Mouse (Mus musculus) CH12.LX (cell line): ENCODE measurements around the gene Gstm1. TPM values are rescaled to one million over a fixed set of nuclear protein-coding genes. Genes with fewer than 3 reads are reported as not detected.

Experiments used
- DNase-seq: peaks from one replicate; pipeline ENCODE4 v3.0.0-alpha.2; 2013; ENCODE audit errors: extremely low read depth
- H3K27ac ChIP-seq: 2 replicates; pipeline ENCODE4 v1.5.1; 2012; ENCODE audit warnings: low read depth, mild to moderate bottlenecking, control low read depth, moderate library complexity; ENCODE audit not compliant: insufficient read depth
- H3K27me3 ChIP-seq: replicated peaks from 2 replicates; pipeline ENCODE3; 2012; ENCODE audit warnings: inconsistent platforms
- H3K36me3 ChIP-seq, 2 experiments: replicated peaks in 1 of 2; 2 replicates each; pipeline versions ENCODE3 to v1.6.1; 2012; ENCODE audit warnings: inconsistent platforms in 1 of 2, low read length in 1 of 2, mild to moderate bottlenecking in 1 of 2, mixed read lengths in 1 of 2, moderate library complexity in 1 of 2; ENCODE audit not compliant: control insufficient read depth in 1 of 2, insufficient read depth in 1 of 2
- H3K4me1 ChIP-seq, 2 experiments: 2 replicates each; pipeline ENCODE4 v1.6.1; 2012; ENCODE audit warnings: inconsistent platforms in 1 of 2, moderate library complexity in 1 of 2; ENCODE audit not compliant: insufficient read depth in 2 of 2, control insufficient read depth in 1 of 2
- H3K4me2 ChIP-seq: 2 replicates; pipeline ENCODE4 v1.6.1; 2012; ENCODE audit warnings: low read depth, mild to moderate bottlenecking, control low read depth; ENCODE audit not compliant: poor library complexity, insufficient read depth, severe bottlenecking
- H3K4me3 ChIP-seq, 3 experiments: fragments of 150-350 bp in 1 of 3; sonication (generic) in 1 of 3; replicated peaks in 1 of 3; 2 replicates each; pipeline versions ENCODE3 to v1.5.1; 2011 to 2012; ENCODE audit warnings: low read depth in 2 of 3, low read length in 2 of 3, mild to moderate bottlenecking in 2 of 3, moderate library complexity in 2 of 3, control low read depth in 1 of 3, improper control_type of control experiment in 1 of 3, inconsistent platforms in 1 of 3, mixed read lengths in 1 of 3; ENCODE audit not compliant: poor library complexity in 1 of 3
- H3K79me2 ChIP-seq: replicated peaks from 2 replicates; pipeline ENCODE4 v1.6.1; 2012; ENCODE audit warnings: mild to moderate bottlenecking, moderate library complexity; ENCODE audit not compliant: control insufficient read depth, poor library complexity, insufficient read depth, severe bottlenecking; ENCODE audit errors: extremely low read depth
- H3K9ac ChIP-seq: 2 replicates; pipeline ENCODE4 v1.6.1; 2012; ENCODE audit warnings: low read depth, mild to moderate bottlenecking, control low read depth, moderate library complexity; ENCODE audit not compliant: insufficient read depth
- H3K9me3 ChIP-seq: replicated peaks from 2 replicates; pipeline ENCODE3; 2012; ENCODE audit warnings: low read length, inconsistent platforms, mixed read lengths
- CHD1 ChIP-seq: IDR thresholded peaks from 2 replicates; pipeline ENCODE4 v1.6.1; 2012; ENCODE audit warnings: low read depth, low read length, improper control_type of control experiment, inconsistent platforms
- CHD2 ChIP-seq: IDR thresholded peaks from 2 replicates; pipeline ENCODE4 v1.6.1; 2011; ENCODE audit warnings: low read length, improper control_type of control experiment
- E2F4 ChIP-seq: IDR thresholded peaks from 2 replicates; pipeline ENCODE4 v1.6.1; 2011; ENCODE audit warnings: low read depth, low read length, improper control_type of control experiment; ENCODE audit not compliant: insufficient replicate concordance
- ELF1 ChIP-seq: IDR thresholded peaks from 2 replicates; pipeline ENCODE4 v1.6.1; 2014; ENCODE audit warnings: low read depth, mild to moderate bottlenecking, inconsistent platforms, low read length, improper control_type of control experiment
- ETS1 ChIP-seq: conservative IDR thresholded peaks from 2 replicates; pipeline ENCODE4 v1.6.1; 2012; ENCODE audit warnings: low read depth, mild to moderate bottlenecking, inconsistent platforms, low read length, improper control_type of control experiment, moderate library complexity
- GABPA ChIP-seq: IDR thresholded peaks from 2 replicates; pipeline ENCODE4 v1.6.1; 2012; ENCODE audit warnings: low read depth, low read length, improper control_type of control experiment, inconsistent platforms; ENCODE audit not compliant: insufficient replicate concordance
- IRF4 ChIP-seq: IDR thresholded peaks from 2 replicates; pipeline ENCODE4 v1.6.1; 2014; ENCODE audit warnings: low read depth, mild to moderate bottlenecking, inconsistent platforms, low read length, improper control_type of control experiment
- JUN ChIP-seq: IDR thresholded peaks from 2 replicates; pipeline ENCODE4 v1.6.1; 2011; ENCODE audit warnings: low read depth, mild to moderate bottlenecking, low read length, improper control_type of control experiment, moderate library complexity; ENCODE audit not compliant: insufficient read depth
- KAT2A ChIP-seq: IDR thresholded peaks from 2 replicates; pipeline ENCODE4 v1.6.1; 2012; ENCODE audit warnings: low read length, improper control_type of control experiment, inconsistent platforms; ENCODE audit not compliant: insufficient replicate concordance
- MAX ChIP-seq: IDR thresholded peaks from 2 replicates; pipeline ENCODE4 v1.6.1; 2011; ENCODE audit warnings: low read length, improper control_type of control experiment
- NELFE ChIP-seq: IDR thresholded peaks from 2 replicates; pipeline ENCODE4 v1.6.1; 2011; ENCODE audit warnings: low read depth, low read length, improper control_type of control experiment
- NRF1 ChIP-seq: IDR thresholded peaks from 2 replicates; pipeline ENCODE4 v1.6.1; 2014; ENCODE audit warnings: low read depth, mild to moderate bottlenecking, inconsistent platforms, low read length, improper control_type of control experiment, moderate library complexity
- PAX5 ChIP-seq: IDR thresholded peaks from 2 replicates; pipeline ENCODE4 v1.6.1; 2012; ENCODE audit warnings: low read length, inconsistent platforms, mixed read lengths
- POLR2A ChIP-seq: IDR thresholded peaks from 2 replicates; pipeline ENCODE4 v1.6.1; 2011; ENCODE audit warnings: low read depth, mild to moderate bottlenecking, improper control_type of control experiment, low read length
- RCOR1 ChIP-seq: conservative IDR thresholded peaks from 2 replicates; pipeline ENCODE4 v1.6.1; 2012; ENCODE audit warnings: low read depth, mild to moderate bottlenecking, inconsistent platforms, low read length, improper control_type of control experiment
- SIN3A ChIP-seq: IDR thresholded peaks from 2 replicates; pipeline ENCODE4 v1.6.1; 2012; ENCODE audit warnings: low read length, improper control_type of control experiment, inconsistent platforms
- SMC3 ChIP-seq: IDR thresholded peaks from 2 replicates; pipeline ENCODE4 v1.6.1; 2011; ENCODE audit warnings: low read depth, low read length, improper control_type of control experiment
- TBP ChIP-seq: conservative IDR thresholded peaks from 2 replicates; pipeline ENCODE4 v1.6.1; 2011; ENCODE audit warnings: low read depth, low read length, improper control_type of control experiment
- TCF12 ChIP-seq: IDR thresholded peaks from 2 replicates; pipeline ENCODE4 v1.6.1; 2014; ENCODE audit warnings: low read depth, mild to moderate bottlenecking, inconsistent platforms, low read length, improper control_type of control experiment
- UBTF ChIP-seq: IDR thresholded peaks from 2 replicates; pipeline ENCODE4 v1.6.1; 2012; ENCODE audit warnings: low read depth, mild to moderate bottlenecking, inconsistent platforms, low read length, improper control_type of control experiment, moderate library complexity
- USF1 ChIP-seq: IDR thresholded peaks from 2 replicates; pipeline ENCODE4 v1.6.1; 2014; ENCODE audit warnings: low read depth, mild to moderate bottlenecking, inconsistent platforms, low read length, improper control_type of control experiment
- ZMIZ1 ChIP-seq: IDR thresholded peaks from 2 replicates; pipeline ENCODE4 v1.6.1; 2012; ENCODE audit warnings: low read depth, mild to moderate bottlenecking, inconsistent platforms, low read length, improper control_type of control experiment
- dilution Hi-C: fragments of 300-500 bp; cut with MboI; formaldehyde crosslinking; loops from 2 replicates; pipeline ENCODE4 v1.14.3; 2020; ENCODE audit warnings: low sequenced_read_pairs; ENCODE audit not compliant: extremely low pct_unique_long_range_greater_than_20kb, extremely low pct_ligation_motif_present
- in situ Hi-C: fragments of 300-500 bp; cut with MboI; formaldehyde crosslinking; loops from 3 replicates; pipeline ENCODE4 v1.14.3; 2019; ENCODE audit warnings: low sequenced_read_pairs, low pct_ligation_motif_present, low pct_unique_long_range_greater_than_20kb, mixed read lengths
- polyA plus RNA-seq: library from polyadenylated mRNA; unstranded; fragments of >175 nt; gene quantifications from 2 replicates; pipeline ENCODE4 v1.2.1, GENCODE M21; 2012; ENCODE audit warnings: low read depth; ENCODE audit not compliant: insufficient read length
- total RNA-seq, 2 experiments: library from RNA; depleted of rRNA; stranded (reverse); fragments of 300-350 nt in 1 of 2; fragments of >200 nt in 1 of 2; gene quantifications; 2 replicates each; pipeline ENCODE4 v1.2.3; 2012 to 2014

Gene Gstm1
- total and polyA plus RNA-seq, 3 experiments = 0.25 to 5.4 (median 0.35) TPM

DNA sequence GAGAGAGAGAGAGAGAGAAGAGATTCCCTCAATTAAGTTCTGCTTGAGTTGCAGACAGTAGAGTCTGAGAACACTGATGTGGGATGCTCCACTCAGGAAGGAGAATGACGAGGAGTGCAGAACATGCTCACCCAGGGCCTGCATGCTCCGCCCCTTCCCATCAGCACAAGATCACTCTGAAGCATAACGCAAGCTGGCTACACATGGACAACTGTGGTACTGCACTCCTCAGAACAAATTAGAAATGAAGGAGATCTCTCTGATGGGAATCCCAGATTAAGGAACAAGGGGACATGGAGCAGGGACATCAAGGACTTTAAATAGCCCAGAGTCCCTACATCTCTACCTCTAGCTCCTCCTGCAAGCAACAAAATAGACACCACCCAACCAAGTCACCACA is 36.5 kb downstream of the Gstm1 start:
- H3K27me3 ChIP-seq = no peaks in the 10 kb centered on the region
- in situ Hi-C loops (no loop called here), dilution Hi-C loops (no loop called here)

DNA sequence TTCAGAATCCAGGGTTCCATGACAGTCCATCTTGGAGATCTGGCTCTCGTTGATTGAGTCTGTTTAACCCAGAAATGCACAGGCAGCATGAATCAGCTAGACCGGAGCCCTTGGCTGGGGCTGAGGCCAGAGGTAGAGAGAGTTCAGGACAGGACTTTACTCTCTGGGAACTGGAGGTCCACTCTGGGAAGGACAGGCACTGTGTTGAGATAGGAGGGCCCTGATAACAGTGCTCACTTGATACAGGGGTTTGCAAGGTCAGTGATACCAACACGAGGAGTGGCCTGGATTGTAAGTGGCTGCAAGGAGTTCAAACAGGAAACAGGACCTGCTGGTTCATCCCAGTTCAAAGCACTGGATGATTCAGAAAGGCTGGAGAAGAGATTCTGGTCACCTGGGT is 40.1 kb downstream of the Gstm1 start:
- in situ Hi-C loops = no loop called here

More for the DNA sequence above, 36.5 kb downstream of the Gstm1 start:
- Histone ChIP-seq H3K4me1 (peaks cover 0 to 5% of the 10 kb centered on the region in 2 experiments; a peak in 1 of 4 replicates), H3K36me3 (no peaks in the 10 kb centered on the region), H3K79me2 (no peaks in the 10 kb centered on the region), H3K4me3 (no peak overlapping the region), H3K27ac (no peak overlapping the region), H3K9ac (no peak overlapping the region), H3K9me3 (no peaks in the 10 kb centered on the region), H3K4me2 (no peak overlapping the region)
- TF ChIP-seq MAX (no peak), PAX5 (no peak), CHD1 (no peak), CHD2 (no peak), JUN (no peak), SMC3 (no peak), RCOR1 (no peak), UBTF (no peak), ZMIZ1 (no peak), GABPA (no peak), TBP (no peak), SIN3A (no peak), IRF4 (no peak), ELF1 (no peak), USF1 (no peak), ETS1 (no peak)
- DNase-seq = no peak

More for the DNA sequence above, 40.1 kb downstream of the Gstm1 start:
- Histone ChIP-seq H3K9me3 (no peaks in the 10 kb centered on the region), H3K79me2 (no peaks in the 10 kb centered on the region), H3K27ac (no peak overlapping the region), H3K4me2 (no peak overlapping the region), H3K4me1 (no peaks in the 10 kb centered on the region), H3K4me3 (no peak overlapping the region), H3K9ac (no peak overlapping the region), H3K36me3 (no peaks in the 10 kb centered on the region), H3K27me3 (peaks cover 11% of the 10 kb centered on the region)
- TF ChIP-seq JUN (no peak), POLR2A (no peak), TCF12 (no peak), E2F4 (no peak), SIN3A (no peak), NRF1 (no peak), MAX (no peak), RCOR1 (no peak), UBTF (no peak), CHD2 (no peak), NELFE (no peak), KAT2A (no peak)
- dilution Hi-C loops = no loop called here
- DNase-seq = no peak
